Mouse (Mus musculus): ENCODE data around the gene Eipr1. TPM values are rescaled to one million over a fixed set of nuclear protein-coding genes. Genes with fewer than 3 reads are reported as not detected.
A peak's percentile ranks its signal among the peaks of the same experiment; 100 is the strongest.

Gene Eipr1
- polyA plus RNA-seq, 1 experiment from 2014 or later: 29.0 TPM

DNA sequence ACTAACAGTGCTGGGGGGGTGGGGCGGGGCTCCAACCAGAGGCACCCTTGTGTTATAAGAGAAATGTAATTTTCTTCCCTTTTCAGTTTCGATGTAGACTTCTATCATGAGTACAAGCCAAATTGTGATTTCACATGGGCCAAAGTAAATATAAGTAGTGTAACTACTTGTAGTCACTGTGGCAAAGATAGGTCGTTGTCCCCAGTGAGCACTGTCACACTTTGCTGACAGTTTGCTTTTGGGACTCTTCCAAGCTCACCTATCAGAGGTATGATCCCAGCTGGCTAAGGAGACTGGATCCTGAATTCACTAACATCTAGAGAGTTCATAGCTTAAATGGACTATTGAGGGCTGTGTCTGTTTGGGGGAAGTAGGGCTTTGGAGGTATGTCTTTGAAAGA, 49.3 kb downstream of the Eipr1 start:
- Histone ChIP-seq H3K4me1 (ENCODE audit: control insufficient read depth, insufficient read depth, low read length) (peaks cover 5% of the 10 kb centered on the region; the same call in 1 of the 2 replicates), H3K4me2 (ENCODE audit: low read depth, low read length) (no peak overlapping the region), H3K36me3 (ENCODE audit: control insufficient read depth, insufficient read depth, low read length) (no peaks in the 10 kb centered on the region), H3K9ac (ENCODE audit: low read depth, low read length) (no peak overlapping the region), H3K27ac (replicated peaks; ENCODE audit: low read depth, low read length) (no peak overlapping the region), H3K4me3 (ENCODE audit: low read depth, low read length) (no peak overlapping the region), H3K27me3 (replicated peaks; ENCODE audit: control insufficient read depth, insufficient read depth, low read length) (no peaks in the 10 kb centered on the region), H3K9me3 (ENCODE audit: control insufficient read depth, low read length) (no peaks in the 10 kb centered on the region)
- WGBS: 75% methylated on average over 3 of the region's 3 CpGs
- DNase-seq (ENCODE audit: low spot score) (no peak), ATAC-seq (ENCODE audit: low read depth) (no peak)

DNA sequence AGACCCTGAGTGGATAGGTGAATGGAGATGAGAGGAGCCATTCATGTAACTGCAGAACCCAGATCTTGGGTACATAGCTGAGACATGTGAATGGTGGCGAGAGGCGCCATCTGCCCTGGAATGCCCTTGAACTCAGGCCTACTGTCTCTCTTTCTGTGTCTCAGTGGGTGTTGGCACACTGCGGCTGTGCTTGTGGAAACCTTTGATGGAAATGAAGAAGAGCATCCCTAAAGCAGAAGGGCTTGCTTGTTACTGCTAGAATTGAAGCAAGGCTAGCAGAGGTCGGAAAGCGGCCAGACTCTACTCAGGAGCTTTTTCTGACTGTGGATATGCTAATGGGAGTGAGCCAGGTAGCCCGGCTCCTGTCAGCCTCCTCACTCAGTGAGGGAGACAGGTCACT, 50.1 kb downstream of the Eipr1 start:
- Histone ChIP-seq H3K27me3 (replicated peaks; ENCODE audit: control insufficient read depth, insufficient read depth, low read length) (no peaks in the 10 kb centered on the region), H3K9ac (ENCODE audit: low read depth, low read length) (no peak overlapping the region), H3K4me2 (ENCODE audit: low read depth, low read length) (no peak overlapping the region), H3K4me1 (ENCODE audit: control insufficient read depth, insufficient read depth, low read length) (peaks cover 5% of the 10 kb centered on the region; the same call in 1 of the 2 replicates), H3K36me3 (ENCODE audit: control insufficient read depth, insufficient read depth, low read length) (no peaks in the 10 kb centered on the region), H3K9me3 (ENCODE audit: control insufficient read depth, low read length) (no peaks in the 10 kb centered on the region), H3K27ac (replicated peaks; ENCODE audit: low read depth, low read length) (no peak overlapping the region), H3K4me3 (ENCODE audit: low read depth, low read length) (no peak overlapping the region)
- ATAC-seq (ENCODE audit: low read depth): no peak
- WGBS: 80% methylated on average over 6 of the region's 6 CpGs
- no peak for DNase-seq (ENCODE audit: low spot score)

GRCm38 (mm10) chr12:28803043-28803442, 51.4 kb downstream of the Eipr1 start:
- peaks cover 5% of the 10 kb centered on the region; the same call in 1 of the 2 replicates for H3K4me1 ChIP-seq (ENCODE audit: control insufficient read depth, insufficient read depth, low read length)
- H3K4me3 ChIP-seq (ENCODE audit: low read depth, low read length): no peak overlapping the region
- no peak for ATAC-seq (ENCODE audit: low read depth)
- H3K27ac ChIP-seq (replicated peaks; ENCODE audit: low read depth, low read length): no peak overlapping the region
- no peaks in the 10 kb centered on the region for H3K36me3 ChIP-seq (ENCODE audit: control insufficient read depth, insufficient read depth, low read length)
- H3K9me3 ChIP-seq (ENCODE audit: control insufficient read depth, low read length): no peaks in the 10 kb centered on the region
- no peak overlapping the region for H3K4me2 ChIP-seq (ENCODE audit: low read depth, low read length)
- DNase-seq (ENCODE audit: low spot score): no peak
- H3K9ac ChIP-seq (ENCODE audit: low read depth, low read length): no peak overlapping the region
- H3K27me3 ChIP-seq (replicated peaks; ENCODE audit: control insufficient read depth, insufficient read depth, low read length): no peaks in the 10 kb centered on the region

- peaks cover 5% of the 10 kb centered on the region; the same call in 1 of the 2 replicates for H3K4me1 ChIP-seq (ENCODE audit: control insufficient read depth, insufficient read depth, low read length)
- no peaks in the 10 kb centered on the region for H3K9me3 ChIP-seq (ENCODE audit: control insufficient read depth, low read length)
- H3K4me3 ChIP-seq (ENCODE audit: low read depth, low read length): no peak overlapping the region
- no peaks in the 10 kb centered on the region for H3K27me3 ChIP-seq (replicated peaks; ENCODE audit: control insufficient read depth, insufficient read depth, low read length)
- WGBS: 60% methylated on average over 3 of the region's 3 CpGs
- no peak overlapping the region for H3K27ac ChIP-seq (replicated peaks; ENCODE audit: low read depth, low read length)
- DNase-seq (ENCODE audit: low spot score) (no peak), ATAC-seq (ENCODE audit: low read depth) (peak; percentile 38; the same call in 1 of the 2 replicates)
- no peaks in the 10 kb centered on the region for H3K36me3 ChIP-seq (ENCODE audit: control insufficient read depth, insufficient read depth, low read length)
- no peak overlapping the region for H3K9ac ChIP-seq (ENCODE audit: low read depth, low read length)
- H3K4me2 ChIP-seq (ENCODE audit: low read depth, low read length): no peak overlapping the region
Observed at GRCm38 (mm10) chr12:28804558-28805481, 53.2 kb downstream of the Eipr1 start.

DNA sequence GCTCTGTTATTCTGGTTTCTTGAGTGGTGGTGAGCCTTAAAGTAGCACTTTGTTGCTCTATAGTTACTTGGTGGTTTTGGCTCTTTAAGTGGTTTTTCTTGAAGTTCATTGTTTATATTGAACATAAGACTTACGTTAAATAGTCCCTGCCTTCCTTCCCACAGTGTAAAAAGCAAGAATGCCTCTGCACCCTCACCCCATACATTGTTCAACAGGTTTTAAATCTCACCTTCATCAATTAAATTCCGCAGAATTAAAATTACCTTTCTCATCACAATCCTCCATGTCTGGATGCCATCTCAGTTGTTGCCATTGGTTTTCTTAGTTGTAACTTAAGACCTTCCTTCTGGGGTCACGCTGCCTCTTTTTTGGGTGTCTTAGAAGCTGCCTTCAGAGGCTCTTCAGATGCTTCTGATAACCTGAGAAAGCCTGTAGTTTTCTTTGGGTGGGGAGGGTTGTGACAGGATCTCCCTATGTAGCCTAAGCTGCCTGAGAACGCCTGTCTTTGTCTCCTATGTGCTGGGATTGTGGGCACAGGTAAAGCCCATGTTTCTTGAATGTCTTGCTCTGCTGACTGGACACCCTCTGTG, 57.3 kb downstream of the Eipr1 start:
- Histone ChIP-seq H3K27ac (replicated peaks; ENCODE audit: low read depth, low read length) (no peak overlapping the region), H3K36me3 (ENCODE audit: control insufficient read depth, insufficient read depth, low read length) (no peaks in the 10 kb centered on the region), H3K9me3 (ENCODE audit: control insufficient read depth, low read length) (no peaks in the 10 kb centered on the region), H3K4me2 (ENCODE audit: low read depth, low read length) (no peak overlapping the region), H3K4me3 (ENCODE audit: low read depth, low read length) (no peak overlapping the region), H3K9ac (ENCODE audit: low read depth, low read length) (no peak overlapping the region), H3K27me3 (replicated peaks; ENCODE audit: control insufficient read depth, insufficient read depth, low read length) (no peaks in the 10 kb centered on the region), H3K4me1 (ENCODE audit: control insufficient read depth, insufficient read depth, low read length) (no peaks in the 10 kb centered on the region)
- DNase-seq (ENCODE audit: low spot score): peak; percentile 23
- WGBS: 56% methylated on average over 4 of the region's 4 CpGs
- ATAC-seq (ENCODE audit: low read depth): no peak

DNA sequence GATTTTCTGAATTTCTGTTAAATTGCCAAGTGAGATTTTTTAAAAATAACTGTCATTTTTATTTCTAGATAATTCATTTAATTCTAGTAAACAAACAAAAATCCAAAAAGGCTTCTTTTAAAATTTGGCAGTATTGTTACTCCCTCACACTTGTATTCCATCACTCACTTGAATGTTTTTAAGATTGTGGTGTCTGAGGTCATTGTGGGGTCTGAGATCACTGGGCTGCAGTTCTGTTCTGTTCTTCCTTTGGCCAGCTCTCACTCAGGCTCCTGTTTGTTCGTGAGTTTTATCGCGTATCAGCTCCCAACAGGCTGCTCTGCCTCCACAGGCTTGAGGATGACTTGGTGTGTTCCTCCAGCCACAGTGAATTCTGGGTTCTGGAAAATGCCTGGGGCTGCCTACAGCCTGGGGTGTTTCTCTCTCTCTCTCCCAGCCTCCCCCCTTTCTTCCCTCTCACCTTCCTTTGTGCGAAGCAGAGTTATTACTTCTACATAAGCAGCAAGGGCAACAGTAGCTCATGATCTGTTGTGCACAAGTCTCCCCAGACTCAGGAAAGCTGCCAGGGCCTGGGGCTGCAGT, 58.2 kb downstream of the Eipr1 start:
- WGBS: 48% methylated on average over 4 of the region's 4 CpGs
- no peaks in the 10 kb centered on the region for H3K36me3 ChIP-seq (ENCODE audit: control insufficient read depth, insufficient read depth, low read length)
- ATAC-seq (ENCODE audit: low read depth) (no peak), DNase-seq (ENCODE audit: low spot score) (no peak)
- no peaks in the 10 kb centered on the region for H3K27me3 ChIP-seq (replicated peaks; ENCODE audit: control insufficient read depth, insufficient read depth, low read length)
- no peak overlapping the region for H3K9ac ChIP-seq (ENCODE audit: low read depth, low read length)
- no peak overlapping the region for H3K27ac ChIP-seq (replicated peaks; ENCODE audit: low read depth, low read length)
- H3K4me2 ChIP-seq (ENCODE audit: low read depth, low read length): no peak overlapping the region
- H3K4me3 ChIP-seq (ENCODE audit: low read depth, low read length): no peak overlapping the region
- H3K9me3 ChIP-seq (ENCODE audit: control insufficient read depth, low read length): no peaks in the 10 kb centered on the region
- H3K4me1 ChIP-seq (ENCODE audit: control insufficient read depth, insufficient read depth, low read length): no peaks in the 10 kb centered on the region

DNA sequence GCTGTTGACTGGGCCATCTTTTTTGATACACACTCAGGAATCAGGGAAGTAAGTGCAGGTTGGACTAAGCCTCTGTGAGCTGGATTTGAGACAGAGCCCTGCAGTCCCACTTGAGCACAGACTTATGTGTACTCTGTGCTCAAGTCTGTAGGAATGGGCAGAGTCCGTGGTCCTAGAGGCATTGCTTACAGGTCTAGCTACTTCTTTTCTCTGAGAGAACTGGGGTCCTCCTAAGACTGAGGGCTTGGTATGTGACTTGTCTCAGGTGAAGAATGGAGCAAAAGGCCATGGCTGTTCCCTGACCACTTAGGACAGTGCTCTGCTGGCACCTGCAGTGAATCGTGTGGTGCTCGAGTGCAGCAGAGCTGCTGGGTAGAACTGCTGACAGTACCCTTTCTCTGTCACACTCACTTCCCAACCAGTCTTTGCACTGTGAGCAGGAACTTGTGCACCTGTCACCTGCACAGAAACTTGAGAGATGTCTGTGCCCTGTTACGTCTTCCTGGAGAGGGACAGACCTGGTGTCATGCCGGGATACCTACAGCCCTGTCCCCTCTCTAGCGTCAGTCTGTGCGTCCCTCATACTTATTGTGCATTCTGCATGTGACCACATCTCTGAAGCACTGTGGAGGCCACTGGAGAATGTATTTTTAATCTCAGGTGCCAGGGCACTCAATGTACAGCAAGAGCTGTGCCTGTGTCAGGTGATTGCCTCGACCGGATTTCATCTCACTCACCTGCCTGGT, 65.3 kb downstream of the Eipr1 start:
- WGBS: 30% methylated on average over 9 of the region's 9 CpGs

GRCm38 (mm10) chr12:28817427-28817752, 65.8 kb downstream of the Eipr1 start:
- H3K9ac ChIP-seq (ENCODE audit: low read depth, low read length): no peak overlapping the region
- no peaks in the 10 kb centered on the region for H3K27me3 ChIP-seq (replicated peaks; ENCODE audit: control insufficient read depth, insufficient read depth, low read length)
- no peaks in the 10 kb centered on the region for H3K36me3 ChIP-seq (ENCODE audit: control insufficient read depth, insufficient read depth, low read length)
- no peak overlapping the region for H3K4me2 ChIP-seq (ENCODE audit: low read depth, low read length)
- H3K4me3 ChIP-seq (ENCODE audit: low read depth, low read length): no peak overlapping the region
- whole genome bisulfite sequencing: 13% methylated on average over 5 of the region's 5 CpGs
- peak; percentile 93 for DNase-seq (ENCODE audit: low spot score)
- H3K4me1 ChIP-seq (ENCODE audit: control insufficient read depth, insufficient read depth, low read length): peaks cover 5% of the 10 kb centered on the region; the same call in 1 of the 2 replicates
- peak; percentile 94 for ATAC-seq (ENCODE audit: low read depth)
- H3K27ac ChIP-seq (replicated peaks; ENCODE audit: low read depth, low read length): no peak overlapping the region
- no peaks in the 10 kb centered on the region for H3K9me3 ChIP-seq (ENCODE audit: control insufficient read depth, low read length)

More for the DNA sequence above, 65.3 kb downstream of the Eipr1 start:
- Histone ChIP-seq H3K4me1 (ENCODE audit: control insufficient read depth, insufficient read depth, low read length) (peaks cover 5% of the 10 kb centered on the region; the same call in 1 of the 2 replicates), H3K4me2 (ENCODE audit: low read depth, low read length) (no peak overlapping the region), H3K9ac (ENCODE audit: low read depth, low read length) (no peak overlapping the region), H3K27me3 (replicated peaks; ENCODE audit: control insufficient read depth, insufficient read depth, low read length) (no peaks in the 10 kb centered on the region), H3K4me3 (ENCODE audit: low read depth, low read length) (no peak overlapping the region), H3K36me3 (ENCODE audit: control insufficient read depth, insufficient read depth, low read length) (no peaks in the 10 kb centered on the region), H3K27ac (replicated peaks; ENCODE audit: low read depth, low read length) (no peak overlapping the region; the same call in 1 of the 2 replicates), H3K9me3 (ENCODE audit: control insufficient read depth, low read length) (no peaks in the 10 kb centered on the region)
- DNase-seq (ENCODE audit: low spot score): no peak
- ATAC-seq (ENCODE audit: low read depth): no peak

Measured in embryonic facial prominence, embryonic 14.5 days (tissue).